Mouse (Mus musculus) layer of hippocampus, adult 2 months (tissue): ENCODE results near the gene Rps6ka3. TPM values are rescaled to one million over a fixed set of nuclear protein-coding genes. Genes with fewer than 3 reads are reported as not detected.
A peak's percentile ranks its signal among the peaks of the same experiment; 100 is the strongest.

ENCODE experiments used
- DNase-seq, 2 experiments: peaks; one replicate each; pipeline ENCODE4 v3.0.0; 2022; ENCODE audit warnings: low spot score in 2 of 2
- H3K27ac ChIP-seq: fragments of 200-600 bp; 2 replicates; pipeline ENCODE4 v1.8.1; 2022
- H3K4me3 ChIP-seq: fragments of 200-600 bp; 2 replicates; pipeline ENCODE4 v1.8.1; 2022; ENCODE audit warnings: mild to moderate bottlenecking
- CTCF ChIP-seq: fragments of 200-600 bp; conservative IDR thresholded peaks from 2 replicates; pipeline ENCODE4 v1.8.1; 2022; ENCODE audit warnings: antibody characterized with exemption, mild to moderate bottlenecking, moderate library complexity
- total RNA-seq, 2 experiments: library from RNA; stranded (reverse); gene quantifications; 2 replicates each; pipeline ENCODE4 v1.2.3; 2021

Rps6ka3 gene
- total RNA-seq, 2 experiments from 2014 or later = 28.4 to 30.5 TPM

DNA sequence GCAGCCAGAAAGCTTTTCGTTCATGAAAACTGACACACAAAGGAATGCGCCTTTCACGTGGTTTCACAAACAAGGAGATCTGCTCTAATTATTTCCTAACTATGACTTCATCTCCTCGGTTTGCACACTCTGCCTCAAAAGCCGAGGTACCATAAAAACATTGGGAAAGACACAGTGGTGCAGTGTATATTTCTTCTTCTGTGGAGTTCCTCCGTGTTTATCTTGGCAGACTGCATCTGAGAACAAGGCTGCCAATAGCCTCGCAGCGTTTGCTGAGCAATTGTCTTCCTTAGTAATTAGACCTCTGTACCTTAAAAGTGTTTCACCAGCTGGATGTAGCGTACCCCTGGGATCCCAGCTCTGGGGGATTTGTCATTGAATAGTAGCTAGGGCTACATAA is 177.0 kb downstream of the Rps6ka3 start:
- Histone ChIP-seq H3K4me3 (no peak overlapping the region), H3K27ac (no peak overlapping the region)
- no peak for TF ChIP-seq CTCF
- DNase-seq = no peak

DNA sequence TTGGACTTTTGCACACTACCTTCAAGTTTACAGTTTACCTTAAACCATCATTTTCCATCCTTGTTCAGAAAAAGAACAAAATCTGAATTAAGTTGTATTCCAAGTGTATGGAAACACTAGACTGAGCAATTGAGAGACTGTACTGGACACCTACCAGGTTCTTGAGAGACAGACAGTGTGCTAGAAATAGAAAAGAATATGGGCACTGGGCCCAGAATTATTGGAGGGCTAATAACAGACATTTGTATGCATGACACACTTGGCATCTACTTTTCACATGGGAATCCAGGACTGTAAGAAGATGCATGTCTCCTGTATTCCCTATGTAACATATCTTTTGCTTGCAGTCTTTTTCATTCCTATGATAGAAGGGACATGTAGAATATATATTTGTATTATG is 178.8 kb downstream of the Rps6ka3 start:
- no peak for DNase-seq
- Histone ChIP-seq H3K27ac (no peak overlapping the region), H3K4me3 (no peak overlapping the region)
- no peak for TF ChIP-seq CTCF

DNA sequence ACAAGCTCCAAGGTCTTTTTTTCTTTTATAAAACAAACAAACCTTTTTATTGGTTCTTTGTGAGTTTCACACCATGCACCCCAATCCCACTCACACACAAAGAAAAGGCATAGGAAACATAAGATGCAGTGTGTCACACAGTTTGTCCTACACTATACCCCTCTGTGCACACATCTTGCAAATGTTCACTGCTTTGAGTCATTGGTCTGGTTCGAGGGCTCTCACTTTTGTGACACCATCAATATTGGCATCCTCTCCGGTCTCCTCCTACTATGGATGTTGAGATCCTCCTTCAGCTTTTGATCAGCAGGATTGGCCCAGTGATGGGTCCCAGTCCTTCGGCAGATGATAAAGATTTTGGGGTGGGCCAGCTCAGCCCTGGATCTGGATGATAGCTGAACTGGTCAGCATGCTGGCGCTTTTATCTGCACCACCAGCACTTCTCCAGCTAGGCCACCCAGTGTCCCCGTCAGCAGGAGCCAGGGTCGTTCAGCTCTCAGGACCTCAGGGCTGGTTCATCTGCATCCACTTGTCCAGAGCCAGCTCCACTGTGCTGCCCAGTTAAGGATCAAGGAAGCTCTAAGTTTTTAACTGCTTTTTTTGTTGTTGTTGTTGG is 180.3 kb downstream of the Rps6ka3 start:
- Histone ChIP-seq H3K27ac (no peak overlapping the region), H3K4me3 (no peak overlapping the region)
- no peak for DNase-seq
- no peak for TF ChIP-seq CTCF

DNA sequence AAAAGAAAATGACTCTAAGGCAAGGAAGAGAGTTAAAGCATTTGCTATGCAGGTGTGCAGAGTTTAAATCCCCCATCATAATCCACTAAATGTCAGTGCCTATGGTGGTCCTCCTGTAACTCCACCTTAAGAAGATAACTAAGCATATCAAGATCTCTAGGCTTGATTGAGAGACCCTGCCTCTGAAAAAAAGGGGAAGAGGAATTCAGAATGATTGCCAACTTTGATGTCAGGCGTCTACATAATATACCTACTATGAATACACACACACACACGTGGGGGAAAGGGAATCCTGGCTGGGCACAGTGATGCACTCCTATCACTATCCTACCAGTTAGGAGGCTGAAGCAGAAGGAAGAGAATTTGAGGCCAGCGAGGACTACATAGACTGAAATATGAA is 181.1 kb downstream of the Rps6ka3 start:
- no peak for TF ChIP-seq CTCF
- DNase-seq = no peak
- no peak overlapping the region for H3K4me3 ChIP-seq
- no peak overlapping the region for H3K27ac ChIP-seq

DNA sequence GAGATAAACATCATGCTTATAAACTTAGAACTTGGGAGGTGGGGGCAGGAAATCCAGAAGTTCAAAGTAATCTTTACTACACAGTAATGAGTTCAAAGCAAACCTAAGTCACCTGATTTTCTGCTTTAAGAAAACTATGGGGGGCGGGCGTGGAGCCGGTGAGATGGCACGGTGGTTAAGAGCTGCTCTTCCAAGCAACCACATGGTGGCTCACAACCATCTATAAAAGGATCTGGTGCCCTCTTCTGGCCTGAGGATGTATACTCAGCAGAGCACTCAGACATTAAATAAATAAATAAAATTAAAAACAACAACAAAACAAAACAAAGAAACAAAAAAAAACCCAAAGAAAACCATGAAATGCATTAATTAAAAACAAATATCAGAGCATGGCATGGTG is 199.1 kb downstream of the Rps6ka3 start:
- H3K4me3 ChIP-seq = no peak overlapping the region
- no peak overlapping the region for H3K27ac ChIP-seq
- DNase-seq = peak in 1 of 2 experiments; percentile 14
- TF ChIP-seq CTCF = peak; percentile 75

DNA sequence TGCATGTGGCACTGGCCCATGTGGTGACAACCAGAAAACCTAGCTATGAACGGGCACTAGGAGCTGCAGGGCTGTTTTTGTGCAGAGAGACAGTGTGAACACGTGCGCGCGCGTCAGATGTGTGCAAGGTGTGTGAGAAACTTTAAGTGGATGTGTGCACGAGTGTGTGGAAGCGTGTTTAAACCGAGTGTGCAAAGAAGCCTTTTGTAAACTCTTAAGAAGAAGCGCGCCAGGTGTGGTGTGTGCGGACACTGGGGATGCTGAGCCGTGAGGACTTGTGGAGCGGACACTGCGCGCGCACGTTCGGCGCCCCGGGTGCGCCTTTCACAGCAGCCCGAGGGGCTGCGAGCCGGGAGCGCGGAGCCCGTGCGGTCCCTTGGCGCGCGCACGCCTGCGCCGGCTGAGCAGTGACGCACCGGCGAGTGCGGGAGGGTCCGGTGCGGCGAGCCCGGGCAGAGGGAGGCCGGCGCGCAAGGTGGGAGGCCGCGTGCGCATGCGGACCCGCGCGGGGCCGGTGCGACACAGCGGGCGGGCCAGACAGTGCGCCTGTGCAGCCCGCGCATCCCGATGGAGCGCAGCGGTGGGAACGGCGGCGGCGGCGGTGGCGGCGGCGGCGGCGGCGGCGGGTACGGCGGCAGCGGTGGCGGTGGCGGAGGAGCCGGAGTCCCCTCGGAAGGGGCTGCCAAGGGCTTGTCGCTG is 204.2 kb downstream of the Rps6ka3 start, which contains the start of gene Map7d2:
Gene Map7d2, plus strand, starts transcription at position 443 of the 699 bp plus-strand sequence.
- no peak for TF ChIP-seq CTCF
- DNase-seq = peak; percentile 39 to 48
- peak within 1 kb of the TSS; percentile 82 for H3K27ac ChIP-seq

DNA sequence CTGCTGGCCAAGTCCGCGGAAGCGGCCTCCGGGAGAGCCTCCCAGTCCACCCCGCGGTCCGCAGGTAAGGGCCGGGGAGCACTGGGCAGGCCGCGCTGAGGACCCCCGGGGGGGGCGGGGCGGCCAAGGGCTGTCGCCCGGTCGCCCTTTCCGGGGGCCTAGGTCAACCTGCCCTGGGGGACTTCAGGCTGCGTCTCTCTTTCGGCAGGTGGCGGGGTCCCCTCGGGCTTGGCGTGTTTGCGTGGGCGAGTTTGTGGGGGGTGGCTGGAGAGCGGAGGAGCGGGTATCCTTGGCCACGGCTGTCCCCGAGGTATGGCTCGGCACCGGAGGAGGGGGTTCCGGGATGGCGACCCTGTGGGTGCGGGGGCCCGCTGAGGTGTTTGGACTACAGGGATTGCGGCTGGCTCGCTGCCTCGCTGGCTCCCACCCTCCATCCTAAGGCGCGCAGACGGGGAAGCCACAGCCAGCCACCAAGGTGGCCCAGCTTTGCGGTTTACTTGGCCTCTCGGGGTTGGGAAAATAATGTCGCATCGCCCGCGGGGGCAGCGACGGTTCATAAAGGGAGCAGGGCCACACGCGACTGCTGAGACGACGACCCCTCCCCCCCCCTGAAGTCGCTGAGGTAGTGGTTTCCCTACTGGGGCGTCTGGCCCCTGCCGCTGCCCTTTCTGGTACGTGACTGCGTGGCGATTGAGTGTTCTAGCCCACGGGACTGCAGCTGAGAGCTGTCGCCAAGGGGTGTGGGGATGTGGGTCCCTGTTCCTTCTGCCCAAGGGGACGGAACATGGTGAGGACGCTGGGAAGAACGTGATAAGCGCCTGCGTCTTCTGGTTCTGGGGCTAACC is 204.9 kb downstream of the Rps6ka3 start:
- peak in 1 of 2 experiments; percentile 12 for DNase-seq
- Histone ChIP-seq H3K4me3 (peak overlapping the region; percentile 64), H3K27ac (peak overlapping the region; percentile 82)
- TF ChIP-seq CTCF = no peak

More for the DNA sequence above, 204.2 kb downstream of the Rps6ka3 start, which contains the start of gene Map7d2:
- peak within 1 kb of the TSS; percentile 64 for H3K4me3 ChIP-seq

Other genes starting within 250 kb of the Rps6ka3 start
- 100 to 1,000 TPM; 104 to 120 TPM for gene Eif1ax, start 161.9 kb downstream of the Rps6ka3 start, total RNA-seq
- 100 to 1,000 TPM in 1 of 2 experiments, 10 to 100 TPM in 1; 98.8 to 117 TPM for gene Map7d2, start 204.3 kb downstream of the Rps6ka3 start, total RNA-seq